Mouse (Mus musculus): ENCODE results near the gene Psma6.

Psma6 gene

DNA sequence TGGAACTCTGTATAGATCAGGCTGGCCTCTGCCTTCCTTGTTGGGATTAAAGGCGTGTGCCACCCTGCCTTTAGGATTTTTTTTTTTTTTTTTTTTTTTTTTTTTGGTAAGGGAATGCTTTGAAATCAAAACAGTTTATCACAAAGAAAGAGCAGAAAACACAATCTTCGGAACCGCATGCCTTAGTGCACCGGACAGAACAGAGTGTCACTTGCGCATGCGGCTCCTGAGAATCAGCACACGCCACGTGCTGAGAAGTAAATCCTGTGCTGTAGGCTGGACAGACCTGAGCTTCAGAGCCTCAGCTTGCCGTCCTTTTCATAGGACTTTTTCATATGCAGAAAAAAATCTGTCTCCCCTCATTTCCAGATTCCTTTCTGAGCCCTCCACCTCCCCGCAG is 54.0 kb downstream of the Psma6 start:
- in situ Hi-C loops (cut with MseI, MboI), result no loop called here

- in situ Hi-C loops (cut with MseI, MboI), result no loop called here
Measured at GRCm38 (mm10) chr12:55438611-55439137, 54.7 kb downstream of the Psma6 start.

DNA sequence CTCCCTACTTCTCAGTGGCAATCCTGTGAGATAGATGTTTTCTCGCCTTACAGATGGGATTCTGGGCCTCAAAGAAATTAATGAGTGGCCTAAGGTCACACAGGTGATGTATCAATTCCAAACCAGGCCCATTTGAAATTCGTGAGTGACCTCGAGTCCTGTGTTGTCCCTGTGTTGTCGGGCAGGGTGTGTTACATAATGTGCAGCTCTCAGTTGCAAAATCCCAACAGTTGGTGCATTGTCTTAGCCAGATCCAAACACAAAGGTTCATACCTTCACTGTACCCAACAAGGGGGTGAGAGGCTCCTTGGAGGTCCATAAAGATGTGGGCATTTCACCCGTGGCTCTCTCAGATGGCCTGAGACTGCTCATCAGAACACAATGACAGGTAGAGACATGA is 56.4 kb downstream of the Psma6 start:
- in situ Hi-C loops (cut with MseI, MboI), result no loop called here

- in situ Hi-C loops (cut with MseI, MboI), result no loop called here
Measured at GRCm38 (mm10) chr12:55442245-55442644, 58.2 kb downstream of the Psma6 start.

DNA sequence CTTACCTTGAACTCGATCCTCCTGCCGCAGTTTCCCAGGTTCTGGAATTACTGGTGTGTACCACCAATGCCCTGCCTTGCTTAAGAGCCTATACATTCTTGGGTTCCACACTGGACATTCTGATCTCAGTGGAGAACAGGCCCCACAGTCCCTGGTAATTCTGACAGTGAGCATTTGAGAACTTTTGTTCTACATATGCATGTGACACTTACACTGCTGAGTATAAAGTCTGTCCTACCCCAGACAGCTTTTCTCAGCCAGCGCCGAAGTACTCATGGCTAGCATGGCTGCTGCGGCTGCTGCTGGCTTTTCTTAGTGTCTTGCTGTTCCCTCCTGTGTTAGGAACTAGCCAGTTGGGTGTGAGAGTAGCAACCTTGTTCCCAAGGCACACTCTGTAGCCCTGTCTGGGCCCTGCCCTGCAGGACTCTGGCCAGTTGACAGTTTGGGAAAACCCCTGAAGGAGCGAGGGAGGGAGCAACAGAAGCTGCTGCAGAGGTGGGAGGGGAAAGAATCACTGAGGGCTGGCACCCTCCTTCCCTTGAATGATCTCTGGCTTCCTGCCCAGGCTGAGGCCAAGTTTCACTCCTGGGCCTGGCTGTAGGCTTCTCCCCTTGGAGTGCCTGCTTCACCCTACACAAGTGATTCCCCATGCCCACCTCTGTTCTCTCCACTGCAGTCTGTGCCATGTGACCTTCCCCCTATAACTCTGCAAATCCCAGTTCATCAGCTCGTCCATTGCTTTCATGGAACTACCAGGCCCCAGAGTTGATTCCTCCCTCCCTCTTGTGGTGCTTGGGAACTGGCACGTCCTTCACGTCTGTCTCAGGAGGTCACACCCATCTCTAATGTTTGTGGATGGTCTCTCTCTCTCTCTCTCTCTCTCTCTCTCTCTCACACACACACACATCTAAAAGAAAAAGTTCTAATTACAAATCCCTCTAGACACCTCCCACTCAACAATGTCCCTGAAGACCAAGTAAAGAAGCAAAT is 59.1 kb downstream of the Psma6 start:
- in situ Hi-C loops (cut with MseI, MboI), result no loop called here

GRCm38 (mm10) chr12:55444031-55444451 is 60.0 kb downstream of the Psma6 start:
- in situ Hi-C loops (cut with MseI, MboI), result no loop called here

DNA sequence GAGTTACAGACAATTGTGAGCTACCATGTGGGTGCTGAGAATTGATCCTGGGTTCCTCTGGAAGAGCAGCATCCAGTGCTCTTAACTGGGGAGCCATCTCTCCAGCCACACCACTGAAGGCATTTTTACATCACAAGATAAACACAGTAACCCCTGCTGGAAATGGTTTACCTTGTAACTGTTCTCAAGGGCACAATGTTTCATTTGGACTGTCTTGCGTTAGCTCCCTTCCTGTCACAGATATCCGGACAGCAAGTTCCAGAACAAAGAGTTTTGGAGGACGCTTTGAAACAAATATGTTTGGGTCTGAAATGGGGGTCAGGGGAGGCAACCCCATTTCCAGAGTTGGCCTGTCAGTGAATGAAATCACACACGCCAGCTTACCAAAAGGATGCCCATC is 61.6 kb downstream of the Psma6 start:
- in situ Hi-C loops (cut with MseI, MboI), result no loop called here

- in situ Hi-C loops (cut with MseI, MboI), result no loop called here
Measured at GRCm38 (mm10) chr12:55446366-55446745, 62.3 kb downstream of the Psma6 start.

DNA sequence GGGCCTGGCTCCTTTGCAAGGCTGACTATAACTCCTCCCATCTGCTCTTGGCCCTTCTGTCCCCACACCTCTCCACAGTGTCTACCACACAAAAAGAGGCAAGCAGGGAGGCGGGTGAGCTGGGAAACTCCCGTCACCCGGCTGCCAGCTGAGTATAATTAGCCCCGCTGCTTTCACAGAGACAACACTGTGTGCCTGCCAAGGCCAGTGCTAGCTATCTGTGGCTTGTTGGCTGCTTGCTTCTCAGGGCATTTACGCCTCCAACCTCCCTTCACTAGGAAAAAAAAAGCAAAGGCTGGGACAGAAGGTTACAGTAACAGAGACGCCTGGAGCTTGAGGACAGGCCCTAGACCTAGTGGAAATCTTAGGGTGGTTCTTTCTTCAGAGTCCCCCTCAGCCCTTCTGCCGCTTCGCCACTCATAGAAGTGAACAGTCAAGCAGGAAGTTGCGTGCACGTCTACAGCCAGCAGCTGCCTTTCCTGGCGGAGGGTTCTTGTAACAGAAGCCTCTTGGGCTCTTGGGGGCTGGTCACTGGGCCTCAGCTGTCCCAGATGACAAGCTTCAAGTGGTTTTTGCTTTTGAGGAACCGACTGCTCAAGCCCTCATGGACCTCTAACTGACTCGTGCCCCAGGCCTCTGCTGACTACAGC is 62.8 kb downstream of the Psma6 start:
- in situ Hi-C loops (cut with MseI, MboI), result no loop called here

- in situ Hi-C loops (cut with MseI, MboI), result no loop called here
Measured at GRCm38 (mm10) chr12:55447396-55447760, 63.4 kb downstream of the Psma6 start.

GRCm38 (mm10) chr12:55448457-55448856 is 64.4 kb downstream of the Psma6 start:
- in situ Hi-C loops (cut with MseI, MboI), result no loop called here

DNA sequence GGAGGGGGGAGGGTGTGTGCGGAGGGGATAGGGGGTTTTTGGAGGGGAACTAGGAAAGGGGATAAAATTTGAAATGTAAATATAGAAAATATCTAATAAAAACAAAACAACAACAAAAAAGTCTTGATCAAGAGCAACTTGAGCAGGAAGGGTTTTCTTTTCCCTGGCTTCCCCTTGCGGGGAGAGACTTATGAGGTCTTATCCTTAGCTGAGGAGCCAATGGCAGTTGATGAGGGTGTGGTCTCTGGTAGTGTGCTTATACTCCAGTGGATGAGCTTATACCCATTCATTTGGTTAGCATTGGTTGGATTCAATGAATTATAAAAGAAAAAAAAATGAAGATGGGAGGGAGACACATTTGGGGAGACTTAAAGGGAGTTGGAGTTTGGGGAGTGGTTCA is 65.0 kb downstream of the Psma6 start:
- in situ Hi-C loops (cut with MseI, MboI), result no loop called here

DNA sequence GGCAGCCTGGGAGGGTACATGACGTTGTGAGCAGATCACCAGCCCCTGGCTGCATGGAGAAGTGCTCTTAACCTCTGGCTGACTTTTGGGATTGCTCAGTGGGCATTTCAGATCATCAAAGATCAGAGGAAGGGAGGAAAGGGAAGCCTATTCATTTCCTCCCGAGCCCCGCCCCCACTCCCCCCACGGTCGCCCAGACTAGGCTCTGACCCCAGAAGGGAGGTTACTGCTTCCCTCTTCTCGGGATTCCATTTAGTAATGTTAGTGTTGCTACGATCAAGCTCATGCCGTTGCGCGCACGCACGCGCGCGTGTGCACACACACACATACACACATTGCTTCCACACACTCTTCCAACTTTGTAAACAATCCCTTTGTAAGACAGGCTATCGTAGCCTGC is 66.4 kb downstream of the Psma6 start:
- in situ Hi-C loops (cut with MseI, MboI), result no loop called here

DNA sequence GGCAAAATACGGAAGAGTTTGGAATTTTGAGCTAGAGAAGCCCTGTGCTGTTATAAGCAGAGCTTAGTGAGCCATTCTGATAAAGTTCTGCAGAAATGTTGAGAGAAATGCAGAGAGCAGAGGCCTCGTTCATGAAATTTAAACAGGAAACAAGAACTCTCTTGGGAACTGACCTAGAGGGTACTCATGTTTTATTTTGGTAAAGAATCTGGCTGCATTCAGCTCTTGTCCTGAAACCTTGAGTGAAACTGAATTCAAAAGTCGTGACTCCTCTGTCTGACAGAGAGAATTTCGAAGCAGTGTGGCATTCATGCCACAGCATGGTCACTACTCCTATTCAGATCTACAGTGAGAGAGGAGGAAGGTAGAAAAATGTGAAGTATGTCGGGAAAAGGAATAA is 68.8 kb downstream of the Psma6 start:
- in situ Hi-C loops (cut with MseI, MboI), result no loop called here

DNA sequence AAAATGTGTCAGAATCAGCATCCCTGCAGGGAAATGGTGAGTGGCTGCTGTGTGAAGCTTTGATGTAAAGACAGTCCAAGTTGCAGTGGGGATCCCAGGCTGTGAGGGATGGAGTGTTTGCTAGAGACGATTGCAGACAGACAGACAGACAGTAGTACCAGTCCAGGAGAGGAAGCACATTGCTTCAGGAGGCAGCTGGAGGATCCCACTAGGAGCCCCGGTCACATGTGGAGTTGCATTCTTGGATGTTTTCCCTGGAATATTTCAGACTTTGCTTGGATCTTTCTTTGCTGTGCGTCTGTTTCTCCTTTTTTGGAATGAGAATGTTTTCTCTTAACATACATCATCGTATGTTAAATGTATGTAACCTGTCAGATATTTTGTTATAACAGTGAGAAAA is 69.9 kb downstream of the Psma6 start:
- in situ Hi-C loops (cut with MseI, MboI), result no loop called here

DNA sequence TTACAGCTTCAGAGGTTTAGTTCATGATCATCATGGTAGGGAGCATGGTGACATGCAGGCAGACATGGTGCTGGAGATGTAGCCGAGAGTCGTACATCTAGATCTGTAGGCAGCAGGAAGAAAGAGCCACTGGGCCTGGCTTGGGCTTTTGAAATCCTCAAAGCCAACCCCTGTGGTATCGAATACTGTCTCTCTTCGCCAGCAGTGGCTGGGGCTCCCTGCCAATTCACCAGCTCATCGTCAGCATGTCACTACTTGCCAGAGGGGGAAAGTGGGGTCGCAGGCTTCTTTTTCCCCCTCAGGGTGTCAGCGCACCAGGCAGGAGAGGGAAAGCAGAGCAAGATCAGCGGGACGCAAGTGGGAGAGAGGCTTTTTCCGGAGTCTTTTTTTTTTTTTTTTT is 71.2 kb downstream of the Psma6 start:
- in situ Hi-C loops (cut with MseI, MboI), result no loop called here

DNA sequence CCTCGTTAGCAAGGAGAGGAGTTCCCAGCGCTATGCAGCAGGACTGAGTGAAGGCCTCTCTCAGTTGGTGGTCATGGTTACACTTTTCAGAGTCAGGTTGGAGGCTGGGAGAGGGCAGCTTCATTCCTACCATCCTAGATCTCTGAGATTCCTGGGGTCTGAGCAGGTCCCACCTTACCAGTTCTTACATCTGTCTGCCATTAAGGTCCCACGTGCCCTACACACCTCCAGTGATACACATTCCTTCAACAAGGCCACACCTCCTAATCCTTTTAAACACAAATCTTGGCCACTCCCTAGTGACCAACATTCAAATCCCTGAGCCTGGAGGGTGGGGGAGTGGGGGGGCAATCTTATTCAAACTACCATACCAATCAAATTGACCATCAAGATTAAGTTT is 72.1 kb downstream of the Psma6 start:
- in situ Hi-C loops (cut with MseI, MboI), result no loop called here

GRCm38 (mm10) chr12:55456893-55457292 is 72.9 kb downstream of the Psma6 start:
- in situ Hi-C loops (cut with MseI, MboI), result no loop called here

DNA sequence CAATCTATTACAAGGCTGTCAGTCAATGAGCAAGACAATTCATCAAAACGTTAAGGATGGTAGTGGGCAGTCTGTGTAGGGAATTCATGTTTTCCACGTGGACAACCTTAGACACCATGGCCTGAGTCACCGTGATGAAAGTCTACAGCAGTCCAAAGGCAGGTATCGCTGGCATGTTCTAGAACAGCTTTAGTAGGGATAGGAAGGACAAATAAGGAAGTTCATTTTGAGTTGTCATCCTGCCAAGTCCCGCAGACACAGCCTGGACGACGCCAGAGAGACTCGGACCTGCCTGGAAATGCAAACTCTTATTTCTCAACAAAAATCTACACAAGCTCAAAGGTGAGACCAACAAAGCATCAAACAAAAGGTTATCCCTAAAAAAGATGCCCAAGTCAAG is 75.7 kb downstream of the Psma6 start:
- in situ Hi-C loops (cut with MseI, MboI), result no loop called here

GRCm38 (mm10) chr12:55460900-55461299 is 76.9 kb downstream of the Psma6 start:
- in situ Hi-C loops (cut with MseI, MboI), result no loop called here

- in situ Hi-C loops (cut with MseI, MboI), result no loop called here
Measured at GRCm38 (mm10) chr12:55461767-55462166, 77.7 kb downstream of the Psma6 start.

DNA sequence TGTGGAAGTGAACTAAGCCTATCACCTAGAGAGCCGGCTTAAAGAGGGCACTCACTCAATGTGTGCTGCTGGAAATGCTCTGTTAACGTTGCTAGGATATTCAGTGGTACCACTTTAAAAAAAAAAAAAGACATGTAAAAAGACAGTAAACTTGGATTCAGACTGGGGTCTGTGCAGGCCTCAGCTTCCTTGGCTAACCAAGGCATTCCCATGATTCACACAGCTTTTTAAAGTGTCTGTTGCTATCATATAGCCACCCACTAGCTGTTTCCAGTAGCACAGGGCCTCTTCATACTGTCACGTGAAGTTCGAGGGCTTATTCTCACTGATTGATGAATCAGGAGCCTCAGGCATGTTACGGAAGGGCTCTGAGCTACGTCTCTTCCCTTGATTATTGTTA is 78.4 kb downstream of the Psma6 start:
- in situ Hi-C loops (cut with MseI, MboI), result no loop called here

DNA sequence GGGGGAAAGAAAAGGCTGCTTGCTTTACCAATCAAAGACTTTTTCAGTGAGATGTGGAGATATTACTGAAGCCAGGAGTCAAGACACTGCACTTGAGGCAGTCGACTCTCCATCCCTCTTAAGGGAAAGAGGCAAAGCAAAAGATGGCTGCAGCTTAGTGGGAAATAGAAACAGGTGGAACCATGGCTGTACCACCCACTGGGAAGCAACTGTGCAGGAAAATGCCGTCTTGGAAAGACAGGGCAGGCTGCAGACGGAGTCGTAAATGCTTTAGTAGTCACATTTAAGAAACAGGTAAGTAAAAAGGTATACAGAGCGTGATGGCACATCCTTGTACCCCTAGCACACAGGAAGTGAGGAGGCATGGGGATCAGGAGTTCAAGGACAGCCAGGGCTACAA is 79.1 kb downstream of the Psma6 start:
- in situ Hi-C loops (cut with MseI, MboI), result no loop called here
